Mouse (Mus musculus): ENCODE measurements around the gene Rfc2. TPM values are rescaled to one million over a fixed set of nuclear protein-coding genes. Genes with fewer than 3 reads are reported as not detected.

The Rfc2 gene
- polyA plus RNA-seq, 1 experiment from 2014 or later: 224 TPM

DNA sequence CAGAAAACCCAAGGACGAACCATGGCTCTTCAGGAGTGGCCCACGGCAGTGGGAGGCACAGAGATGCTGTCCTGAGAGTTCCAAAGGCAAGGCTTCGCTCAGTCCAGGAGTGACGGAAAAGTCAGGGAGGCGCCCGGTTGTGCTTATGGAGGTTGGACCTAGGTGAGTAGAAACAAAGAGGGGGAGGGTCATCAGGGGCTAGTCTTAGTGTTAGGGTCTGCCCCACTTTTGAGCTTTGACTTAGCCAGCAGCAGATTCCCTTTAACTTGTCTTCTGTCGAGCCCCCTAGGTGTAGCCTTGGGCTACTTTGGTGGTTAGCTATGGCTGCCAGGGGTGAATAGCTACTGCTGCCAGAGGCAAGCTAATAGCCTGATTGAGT lies 21.1 kb upstream of the Rfc2 start, which contains the start of gene Syna:
Syna (minus strand) TSS at position 101 of the 379 bp plus-strand sequence.
- H3K4me3 ChIP-seq (ENCODE audit: low read length): no peak within 1 kb of the TSS
- no peak for ATAC-seq (replicated peaks; ENCODE audit: extremely low read depth, insufficient read depth, low FRiP score)
- H3K4me1 ChIP-seq (ENCODE audit: control insufficient read depth, insufficient read depth, low read length): 0 out of 2 replicates have a peak, but pooled peaks cover 2% of the 10 kb centered on the region
- 72% methylated on average over 7 of the region's 7 CpGs for WGBS
- no peaks in the 10 kb centered on the region for H3K27me3 ChIP-seq (ENCODE audit: control insufficient read depth, insufficient read depth, low read length)
- no peak within 1 kb of the TSS for H3K9ac ChIP-seq (ENCODE audit: low read length)
- no peaks in the 10 kb centered on the region for H3K36me3 ChIP-seq (ENCODE audit: control insufficient read depth, insufficient read depth)
- H3K27ac ChIP-seq (ENCODE audit: low read length): no peak within 1 kb of the TSS
- H3K4me2 ChIP-seq (ENCODE audit: low read depth, low read length): no peak within 1 kb of the TSS
- no peaks in the 10 kb centered on the region for H3K9me3 ChIP-seq (replicated peaks; ENCODE audit: control insufficient read depth, low read length)

DNA sequence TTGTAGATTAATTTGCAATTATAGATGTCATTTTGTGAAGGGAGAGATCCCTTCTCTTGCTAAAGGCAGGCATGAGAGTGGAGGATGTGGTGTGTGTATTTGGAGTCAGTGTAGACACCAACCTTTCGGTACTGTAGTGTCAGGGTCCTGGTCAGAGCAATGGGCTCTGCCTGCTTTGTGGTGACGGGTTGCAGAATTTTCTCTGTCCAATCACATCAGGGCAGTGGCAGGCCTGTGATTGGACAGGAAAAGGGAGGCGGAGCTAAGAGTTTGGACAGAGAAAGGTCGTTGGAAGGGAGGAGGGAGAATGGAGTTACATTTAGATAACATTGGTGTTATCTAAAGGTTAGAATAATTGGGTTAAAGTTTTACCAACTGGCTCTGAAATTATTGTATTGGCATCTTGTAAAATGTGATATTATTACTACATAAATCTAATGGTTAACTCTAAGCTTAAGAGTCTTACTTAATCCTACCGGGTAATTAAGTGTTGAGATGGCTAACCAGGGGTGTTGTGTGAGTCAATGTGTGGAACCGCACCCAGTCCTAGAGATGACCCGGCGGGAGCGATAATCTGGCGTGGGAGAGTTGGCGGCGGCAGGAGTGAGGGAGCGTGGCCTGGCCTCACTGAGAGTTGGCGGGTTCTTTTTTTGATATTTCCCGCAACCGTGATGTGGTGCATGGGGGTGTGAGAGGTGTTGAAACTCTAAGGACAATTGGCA lies 20.6 kb upstream of the Rfc2 start:
- Histone ChIP-seq H3K36me3 (ENCODE audit: control insufficient read depth, insufficient read depth) (no peaks in the 10 kb centered on the region), H3K4me3 (ENCODE audit: low read length) (no peak overlapping the region), H3K27me3 (ENCODE audit: control insufficient read depth, insufficient read depth, low read length) (no peaks in the 10 kb centered on the region), H3K9me3 (replicated peaks; ENCODE audit: control insufficient read depth, low read length) (no peaks in the 10 kb centered on the region), H3K9ac (ENCODE audit: low read length) (no peak overlapping the region), H3K4me2 (ENCODE audit: low read depth, low read length) (no peak overlapping the region), H3K27ac (ENCODE audit: low read length) (no peak overlapping the region), H3K4me1 (ENCODE audit: control insufficient read depth, insufficient read depth, low read length) (no peaks in the 10 kb centered on the region)
- no peak for ATAC-seq (replicated peaks; ENCODE audit: extremely low read depth, insufficient read depth, low FRiP score)
- WGBS: 74% methylated on average over 16 of the region's 16 CpGs

DNA sequence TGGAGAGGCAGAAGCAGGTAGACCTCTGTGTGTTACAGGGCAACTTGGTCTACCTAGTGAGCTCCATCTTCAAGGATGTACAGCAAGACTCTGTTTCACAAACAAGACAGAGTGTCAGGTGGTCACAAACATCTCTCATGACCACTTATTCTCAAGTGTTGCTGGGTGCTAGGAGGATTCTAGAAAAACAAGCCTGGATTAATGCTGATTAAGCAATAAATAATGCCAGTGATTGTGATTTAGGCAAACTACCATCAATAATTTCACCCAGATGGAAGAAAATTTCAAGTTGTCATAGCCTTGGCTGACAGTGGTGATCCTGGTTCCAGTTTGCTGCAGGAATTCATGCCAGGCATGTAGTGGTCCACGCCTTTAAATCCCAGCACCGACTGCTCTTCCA lies 16.9 kb upstream of the Rfc2 start:
- ATAC-seq (replicated peaks; ENCODE audit: extremely low read depth, insufficient read depth, low FRiP score): no peak
- Histone ChIP-seq H3K9me3 (replicated peaks; ENCODE audit: control insufficient read depth, low read length) (no peaks in the 10 kb centered on the region), H3K4me3 (ENCODE audit: low read length) (no peak overlapping the region), H3K27me3 (ENCODE audit: control insufficient read depth, insufficient read depth, low read length) (no peaks in the 10 kb centered on the region), H3K36me3 (ENCODE audit: control insufficient read depth, insufficient read depth) (no peaks in the 10 kb centered on the region), H3K9ac (ENCODE audit: low read length) (no peak overlapping the region), H3K27ac (ENCODE audit: low read length) (no peak overlapping the region), H3K4me1 (ENCODE audit: control insufficient read depth, insufficient read depth, low read length) (peaks cover 2% of the 10 kb centered on the region; the same call in 1 of the 2 replicates), H3K4me2 (ENCODE audit: low read depth, low read length) (no peak overlapping the region)
- WGBS: 97% methylated on average over 2 of the region's 2 CpGs

DNA sequence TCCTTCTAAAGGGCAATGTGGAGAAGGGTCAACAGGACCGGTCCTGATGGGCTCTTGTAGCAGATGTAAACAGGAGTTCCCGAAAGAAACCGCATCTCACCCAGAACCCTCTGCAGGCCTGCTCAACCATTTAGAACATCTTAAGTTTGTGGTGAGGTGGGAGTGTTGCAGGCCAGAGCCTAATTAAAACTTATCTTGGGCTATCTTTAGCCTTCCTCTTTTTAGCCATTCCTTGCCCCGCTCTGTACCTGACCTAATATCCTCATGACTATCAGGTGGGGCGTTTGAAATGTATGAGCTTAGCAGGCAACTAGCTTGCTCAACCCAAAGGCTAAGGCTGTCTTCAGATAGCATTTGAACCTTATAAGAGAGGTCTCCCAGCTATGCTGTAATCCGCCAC lies 15.5 kb upstream of the Rfc2 start:
- WGBS: 77% methylated on average over 6 of the region's 6 CpGs
- peaks cover 2% of the 10 kb centered on the region; the same call in 1 of the 2 replicates for H3K4me1 ChIP-seq (ENCODE audit: control insufficient read depth, insufficient read depth, low read length)
- H3K4me2 ChIP-seq (ENCODE audit: low read depth, low read length): no peak overlapping the region
- ATAC-seq (replicated peaks; ENCODE audit: extremely low read depth, insufficient read depth, low FRiP score): no peak
- no peak overlapping the region for H3K9ac ChIP-seq (ENCODE audit: low read length)
- no peaks in the 10 kb centered on the region for H3K36me3 ChIP-seq (ENCODE audit: control insufficient read depth, insufficient read depth)
- H3K27ac ChIP-seq (ENCODE audit: low read length): no peak overlapping the region
- H3K27me3 ChIP-seq (ENCODE audit: control insufficient read depth, insufficient read depth, low read length): no peaks in the 10 kb centered on the region
- no peak overlapping the region for H3K4me3 ChIP-seq (ENCODE audit: low read length)
- no peaks in the 10 kb centered on the region for H3K9me3 ChIP-seq (replicated peaks; ENCODE audit: control insufficient read depth, low read length)

GRCm38 (mm10) chr5:134567445-134567844 lies 13.7 kb upstream of the Rfc2 start:
- no peak overlapping the region for H3K4me2 ChIP-seq (ENCODE audit: low read depth, low read length)
- no peaks in the 10 kb centered on the region for H3K36me3 ChIP-seq (ENCODE audit: control insufficient read depth, insufficient read depth)
- no peak overlapping the region for H3K4me3 ChIP-seq (ENCODE audit: low read length)
- H3K9me3 ChIP-seq (replicated peaks; ENCODE audit: control insufficient read depth, low read length): peaks cover 3% of the 10 kb centered on the region; the same call in 1 of the 2 replicates
- WGBS: 66% methylated on average over 4 of the region's 4 CpGs
- ATAC-seq (replicated peaks; ENCODE audit: extremely low read depth, insufficient read depth, low FRiP score): no peak
- no peak overlapping the region for H3K27ac ChIP-seq (ENCODE audit: low read length)
- H3K9ac ChIP-seq (ENCODE audit: low read length): no peak overlapping the region
- H3K27me3 ChIP-seq (ENCODE audit: control insufficient read depth, insufficient read depth, low read length): no peaks in the 10 kb centered on the region
- peaks cover 6% of the 10 kb centered on the region for H3K4me1 ChIP-seq (ENCODE audit: control insufficient read depth, insufficient read depth, low read length)

DNA sequence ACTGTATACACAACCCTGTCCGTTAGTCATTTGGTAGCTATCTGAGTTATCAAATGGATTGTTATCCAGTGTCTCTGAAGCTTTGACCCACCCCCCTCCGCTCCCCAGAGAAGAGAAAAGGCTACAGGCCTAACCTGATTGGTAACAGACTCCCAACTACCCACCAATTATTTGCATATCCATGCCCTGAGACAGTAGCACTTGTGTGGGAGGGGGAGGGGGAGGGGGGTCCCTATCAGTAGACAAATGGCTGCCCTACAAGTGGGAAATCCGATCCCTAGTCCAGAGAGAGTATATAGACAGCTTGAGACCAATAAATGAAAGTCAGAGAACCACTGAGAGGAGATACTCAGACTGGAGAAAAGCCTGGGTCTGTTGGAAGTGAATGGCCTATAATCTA lies 13.1 kb upstream of the Rfc2 start:
- WGBS: 63% methylated on average over 3 of the region's 3 CpGs
- Histone ChIP-seq H3K4me3 (ENCODE audit: low read length) (no peak overlapping the region), H3K4me1 (ENCODE audit: control insufficient read depth, insufficient read depth, low read length) (peaks cover 9% of the 10 kb centered on the region), H3K27me3 (ENCODE audit: control insufficient read depth, insufficient read depth, low read length) (no peaks in the 10 kb centered on the region), H3K36me3 (ENCODE audit: control insufficient read depth, insufficient read depth) (no peaks in the 10 kb centered on the region), H3K4me2 (ENCODE audit: low read depth, low read length) (no peak overlapping the region), H3K9ac (ENCODE audit: low read length) (no peak overlapping the region), H3K9me3 (replicated peaks; ENCODE audit: control insufficient read depth, low read length) (peaks cover 3% of the 10 kb centered on the region; the same call in 1 of the 2 replicates), H3K27ac (ENCODE audit: low read length) (no peak overlapping the region)
- no peak for ATAC-seq (replicated peaks; ENCODE audit: extremely low read depth, insufficient read depth, low FRiP score)

DNA sequence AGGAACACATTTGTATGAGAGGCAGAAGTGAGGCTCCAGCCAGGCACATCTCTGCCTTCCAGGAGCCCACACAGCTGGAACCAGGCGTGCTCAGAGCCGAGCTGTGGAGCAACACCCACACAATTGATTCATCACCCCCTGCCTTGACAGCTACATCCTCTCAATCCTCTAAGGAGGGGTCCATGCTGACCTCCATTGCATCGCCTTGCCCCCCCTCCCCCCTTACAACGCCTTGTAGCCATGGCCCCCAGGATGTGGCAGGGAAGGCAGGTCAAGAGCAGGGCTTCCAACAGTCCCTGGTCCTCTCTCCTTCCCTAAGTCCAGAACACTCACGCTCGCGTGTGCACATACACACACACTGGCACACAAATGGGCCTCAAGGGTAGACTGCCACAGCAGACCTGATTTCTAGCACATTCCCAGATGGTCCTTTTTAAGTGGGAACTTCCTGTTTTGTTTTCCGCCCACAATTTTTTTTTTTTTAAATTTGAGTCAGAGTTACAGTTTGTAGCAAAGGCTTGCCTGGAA lies 12.1 kb upstream of the Rfc2 start:
- 0 out of 2 replicates have a peak, but pooled peaks have one; percentile 6 for ATAC-seq (replicated peaks; ENCODE audit: extremely low read depth, insufficient read depth, low FRiP score)
- WGBS: 48% methylated on average over 8 of the region's 8 CpGs
- H3K4me3 ChIP-seq (ENCODE audit: low read length): no peak overlapping the region
- H3K9ac ChIP-seq (ENCODE audit: low read length): no peak overlapping the region
- peaks cover 3% of the 10 kb centered on the region; the same call in 1 of the 2 replicates for H3K9me3 ChIP-seq (replicated peaks; ENCODE audit: control insufficient read depth, low read length)
- H3K4me2 ChIP-seq (ENCODE audit: low read depth, low read length): no peak overlapping the region
- H3K4me1 ChIP-seq (ENCODE audit: control insufficient read depth, insufficient read depth, low read length): peaks cover 9% of the 10 kb centered on the region
- no peaks in the 10 kb centered on the region for H3K27me3 ChIP-seq (ENCODE audit: control insufficient read depth, insufficient read depth, low read length)
- H3K36me3 ChIP-seq (ENCODE audit: control insufficient read depth, insufficient read depth): no peaks in the 10 kb centered on the region
- H3K27ac ChIP-seq (ENCODE audit: low read length): peak overlapping the region; percentile 67

DNA sequence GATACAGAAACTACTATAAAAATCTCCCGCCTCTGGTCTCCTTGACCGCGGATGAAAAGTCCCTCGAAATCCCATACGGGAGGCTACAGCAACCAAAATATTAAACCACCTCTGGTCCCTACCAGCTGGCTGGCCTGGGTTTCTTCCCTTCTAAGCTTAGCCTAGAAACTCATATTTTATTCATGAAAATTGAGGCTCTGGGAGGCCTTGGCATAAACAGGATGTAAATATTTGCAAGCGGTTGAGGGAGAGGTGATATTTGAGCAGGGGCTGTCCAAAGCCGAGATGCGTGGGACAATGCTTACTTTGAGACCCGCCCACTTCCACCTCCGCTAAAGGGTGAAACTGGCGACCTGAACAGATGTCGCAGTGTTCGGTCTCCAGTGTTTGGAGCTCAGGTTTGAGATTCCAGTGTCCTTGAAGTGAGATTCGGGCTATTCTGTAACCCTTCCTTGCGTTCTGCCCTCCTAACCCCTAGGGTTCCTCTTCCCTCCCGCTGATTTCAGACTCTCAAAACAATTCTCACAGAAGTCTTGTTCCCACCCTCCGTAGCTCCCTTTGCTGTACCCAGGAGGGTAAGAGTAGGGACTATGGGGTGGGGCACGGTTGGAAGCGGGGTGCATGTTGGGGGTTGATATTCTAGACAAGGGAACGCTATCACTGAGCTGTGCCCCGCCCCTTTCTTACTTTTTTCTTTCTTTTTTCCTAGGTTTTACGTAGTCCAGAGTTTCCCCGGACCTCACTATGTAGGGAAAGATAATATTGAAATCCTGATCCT lies 9.2 kb upstream of the Rfc2 start:
- peaks cover 3% of the 10 kb centered on the region; the same call in 1 of the 2 replicates for H3K9me3 ChIP-seq (replicated peaks; ENCODE audit: control insufficient read depth, low read length)
- peak overlapping the region; percentile 63 for H3K9ac ChIP-seq (ENCODE audit: low read length)
- peak; percentile 72; the same call in 1 of the 2 replicates for ATAC-seq (replicated peaks; ENCODE audit: extremely low read depth, insufficient read depth, low FRiP score)
- peaks cover 9% of the 10 kb centered on the region for H3K4me1 ChIP-seq (ENCODE audit: control insufficient read depth, insufficient read depth, low read length)
- peak overlapping the region; percentile 76 for H3K27ac ChIP-seq (ENCODE audit: low read length)
- H3K4me3 ChIP-seq (ENCODE audit: low read length): peak overlapping the region; percentile 63
- WGBS: 1% methylated on average over 23 of the region's 23 CpGs
- H3K4me2 ChIP-seq (ENCODE audit: low read depth, low read length): peak overlapping the region; percentile 65
- no peaks in the 10 kb centered on the region for H3K36me3 ChIP-seq (ENCODE audit: control insufficient read depth, insufficient read depth)
- H3K27me3 ChIP-seq (ENCODE audit: control insufficient read depth, insufficient read depth, low read length): no peaks in the 10 kb centered on the region
